Mouse (Mus musculus): ENCODE results near the gene Guca2a. TPM values are rescaled to one million over a fixed set of nuclear protein-coding genes. Genes with fewer than 3 reads are reported as not detected.

The Guca2a gene
- 50.8 and 60.3 TPM in 2 replicates for polyA plus RNA-seq (2014; fragmentation: Nextera tagmentation; extraction: Ambion mirVana)

DNA sequence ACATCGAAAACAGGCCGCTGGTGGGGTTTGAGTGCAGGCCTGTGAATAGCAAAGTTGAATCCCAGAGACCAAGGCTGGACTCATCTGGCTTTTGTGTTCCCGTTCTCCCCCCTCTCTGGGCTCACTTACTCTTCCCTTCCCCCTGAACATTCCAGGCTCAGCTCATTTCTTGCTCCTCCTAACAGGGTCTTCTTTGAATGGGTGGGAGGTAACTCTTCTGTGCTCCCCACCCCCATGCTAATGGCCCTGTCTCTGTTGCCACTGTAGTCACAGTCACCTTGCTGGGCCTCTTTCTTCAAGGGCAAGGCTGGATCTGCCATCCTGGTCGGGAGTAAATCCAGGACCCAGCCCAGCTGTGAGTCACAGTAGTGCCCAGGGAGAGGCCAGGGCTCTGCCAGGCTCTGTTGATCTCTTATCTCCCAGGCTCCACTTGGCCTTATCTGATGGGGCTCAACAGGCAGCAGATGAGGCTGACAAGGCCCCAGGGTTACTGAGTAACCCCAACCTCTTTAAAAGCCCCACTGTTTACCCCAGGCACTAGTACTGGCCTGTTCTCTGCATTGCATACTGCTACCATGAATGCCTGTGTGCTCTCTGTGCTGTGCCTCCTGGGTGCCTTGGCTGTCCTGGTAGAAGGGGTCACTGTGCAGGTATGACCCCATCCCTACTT is at the start of gene Guca2a:
Gene Guca2a (plus strand): TSS at position 529 of the 670 bp plus-strand sequence.
- H3K27me3 ChIP-seq (replicated peaks; ENCODE audit: control insufficient read depth, insufficient read depth, low read length), result no peaks in the 10 kb centered on the region
- H3K36me3 ChIP-seq (ENCODE audit: control insufficient read depth, insufficient read depth, low read length), result no peaks in the 10 kb centered on the region
- no peaks in the 10 kb centered on the region for H3K9me3 ChIP-seq (ENCODE audit: control insufficient read depth, low read length)
- WGBS, result 67% methylated on average over 4 of the region's 4 CpGs
- H3K9ac ChIP-seq (ENCODE audit: low read length), result no peak within 1 kb of the TSS
- DNase-seq (ENCODE audit: low spot score) (no peak), ATAC-seq (replicated peaks; ENCODE audit: low FRiP score, low TSS enrichment, low read depth) (no peak; the same call in 1 of the 2 replicates)
- H3K4me3 ChIP-seq (ENCODE audit: low read depth, low read length), result no peak within 1 kb of the TSS
- no peak within 1 kb of the TSS for H3K27ac ChIP-seq (ENCODE audit: low read depth)
- H3K4me2 ChIP-seq (ENCODE audit: low read length), result no peak within 1 kb of the TSS
- H3K4me1 ChIP-seq (replicated peaks; ENCODE audit: control insufficient read depth, insufficient read depth, low read length), result no peaks in the 10 kb centered on the region

DNA sequence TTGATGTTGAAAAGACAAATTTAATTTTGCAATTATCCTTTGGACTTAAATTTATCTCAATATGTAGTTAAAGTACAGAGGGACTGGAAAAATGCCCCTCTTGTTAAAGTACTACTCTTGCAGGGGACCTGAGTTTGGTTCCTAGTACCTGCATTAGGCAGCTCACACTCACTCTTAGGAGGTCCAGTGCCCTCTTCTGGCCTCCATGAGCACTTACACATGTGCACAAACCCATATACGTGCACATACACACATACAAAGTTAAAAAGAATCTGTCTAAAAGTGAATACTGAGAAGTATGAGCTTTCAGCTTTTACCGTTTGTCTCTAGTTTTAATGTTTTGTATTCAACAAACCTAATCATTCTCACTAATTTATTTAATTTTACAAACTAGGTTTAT is 49.5 kb upstream of the Guca2a start:
- DNase-seq (ENCODE audit: low spot score) (no peak), ATAC-seq (replicated peaks; ENCODE audit: low FRiP score, low TSS enrichment, low read depth) (no peak)
- no peak overlapping the region for H3K27ac ChIP-seq (ENCODE audit: low read depth)
- no peaks in the 10 kb centered on the region for H3K4me1 ChIP-seq (replicated peaks; ENCODE audit: control insufficient read depth, insufficient read depth, low read length)
- H3K36me3 ChIP-seq (ENCODE audit: control insufficient read depth, insufficient read depth, low read length), result peaks cover 24% of the 10 kb centered on the region
- H3K9me3 ChIP-seq (ENCODE audit: control insufficient read depth, low read length), result no peaks in the 10 kb centered on the region
- 96% methylated on average over 2 of the region's 2 CpGs for WGBS
- no peak overlapping the region for H3K4me2 ChIP-seq (ENCODE audit: low read length)
- H3K9ac ChIP-seq (ENCODE audit: low read length), result no peak overlapping the region
- H3K4me3 ChIP-seq (ENCODE audit: low read depth, low read length), result no peak overlapping the region
- H3K27me3 ChIP-seq (replicated peaks; ENCODE audit: control insufficient read depth, insufficient read depth, low read length), result no peaks in the 10 kb centered on the region

DNA sequence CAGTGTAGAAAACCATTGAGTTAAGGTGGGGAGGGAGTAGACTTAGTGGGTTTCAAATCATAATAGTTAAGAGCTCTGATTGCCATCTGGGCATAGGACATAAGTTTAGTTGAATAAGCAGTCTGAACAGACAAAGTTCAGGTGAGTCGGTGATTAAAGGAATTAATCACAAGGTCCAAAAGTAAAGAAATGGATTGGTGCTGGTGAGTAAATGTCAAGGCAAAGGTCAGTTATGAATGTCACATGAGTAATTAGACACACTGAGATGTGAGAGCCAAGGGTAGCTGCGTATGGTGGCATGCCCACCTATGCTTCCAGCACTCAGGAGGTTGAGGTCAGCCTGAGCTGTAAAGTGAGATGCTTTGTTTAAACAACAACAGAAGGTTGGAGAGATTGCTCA is 48.1 kb upstream of the Guca2a start:
- no peak overlapping the region for H3K27ac ChIP-seq (ENCODE audit: low read depth)
- ATAC-seq (replicated peaks; ENCODE audit: low FRiP score, low TSS enrichment, low read depth) (no peak), DNase-seq (ENCODE audit: low spot score) (no peak)
- no peaks in the 10 kb centered on the region for H3K4me1 ChIP-seq (replicated peaks; ENCODE audit: control insufficient read depth, insufficient read depth, low read length)
- no peaks in the 10 kb centered on the region for H3K9me3 ChIP-seq (ENCODE audit: control insufficient read depth, low read length)
- H3K27me3 ChIP-seq (replicated peaks; ENCODE audit: control insufficient read depth, insufficient read depth, low read length), result no peaks in the 10 kb centered on the region
- no peak overlapping the region for H3K4me3 ChIP-seq (ENCODE audit: low read depth, low read length)
- H3K36me3 ChIP-seq (ENCODE audit: control insufficient read depth, insufficient read depth, low read length), result peaks cover 24% of the 10 kb centered on the region
- WGBS, result 85% methylated on average over 2 of the region's 2 CpGs
- no peak overlapping the region for H3K9ac ChIP-seq (ENCODE audit: low read length)
- H3K4me2 ChIP-seq (ENCODE audit: low read length), result no peak overlapping the region

DNA sequence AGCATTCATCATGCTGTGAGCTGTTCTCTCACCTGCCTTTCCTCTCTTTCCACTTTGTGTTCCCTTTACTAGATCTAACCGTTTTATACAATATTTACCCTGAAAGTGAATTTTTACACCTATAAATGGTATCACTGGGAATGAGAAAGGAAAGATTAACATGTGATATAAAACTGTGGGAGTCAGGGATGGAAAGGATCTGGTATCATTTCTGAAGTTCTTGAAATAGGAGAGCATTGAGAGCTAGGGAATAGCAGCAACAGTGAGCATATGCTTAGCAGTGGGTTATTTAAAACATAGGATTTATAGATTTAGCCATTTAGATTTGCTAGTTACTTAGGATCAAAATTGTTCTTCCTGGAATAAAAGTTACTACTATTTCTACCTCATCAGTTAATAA is 47.5 kb upstream of the Guca2a start:
- no peak overlapping the region for H3K27ac ChIP-seq (ENCODE audit: low read depth)
- ATAC-seq (replicated peaks; ENCODE audit: low FRiP score, low TSS enrichment, low read depth), result no peak

DNA sequence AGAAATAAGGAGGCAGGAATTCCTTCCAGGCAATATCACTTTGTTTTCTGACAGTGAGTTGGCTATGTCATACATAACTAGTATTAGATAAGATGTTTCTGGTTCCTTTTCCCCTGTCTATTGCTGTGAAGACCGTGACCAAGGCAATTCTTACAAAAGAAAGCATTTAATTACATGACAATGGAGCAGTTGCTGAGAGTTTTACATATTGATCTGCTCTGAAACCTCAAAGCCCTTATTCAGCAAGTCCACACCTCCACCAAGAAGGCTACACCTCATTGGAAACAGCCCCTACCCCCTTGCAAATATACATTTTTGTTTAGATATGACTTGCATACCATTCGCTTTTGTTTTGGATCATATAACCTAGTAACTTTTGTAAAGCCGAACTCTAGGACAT is 45.0 kb upstream of the Guca2a start:
- H3K27me3 ChIP-seq (replicated peaks; ENCODE audit: control insufficient read depth, insufficient read depth, low read length), result no peaks in the 10 kb centered on the region
- WGBS, result 88% methylated on average over 3 of the region's 3 CpGs

More for the DNA sequence above, 47.5 kb upstream of the Guca2a start:
- WGBS, result 69% methylated on average over 1 of the region's 1 CpGs
- Histone ChIP-seq H3K9me3 (ENCODE audit: control insufficient read depth, low read length) (no peaks in the 10 kb centered on the region), H3K4me1 (replicated peaks; ENCODE audit: control insufficient read depth, insufficient read depth, low read length) (no peaks in the 10 kb centered on the region), H3K4me3 (ENCODE audit: low read depth, low read length) (no peak overlapping the region), H3K9ac (ENCODE audit: low read length) (no peak overlapping the region), H3K27me3 (replicated peaks; ENCODE audit: control insufficient read depth, insufficient read depth, low read length) (no peaks in the 10 kb centered on the region), H3K36me3 (ENCODE audit: control insufficient read depth, insufficient read depth, low read length) (peaks cover 24% of the 10 kb centered on the region), H3K4me2 (ENCODE audit: low read length) (no peak overlapping the region)
- no peak for DNase-seq (ENCODE audit: low spot score)

DNA sequence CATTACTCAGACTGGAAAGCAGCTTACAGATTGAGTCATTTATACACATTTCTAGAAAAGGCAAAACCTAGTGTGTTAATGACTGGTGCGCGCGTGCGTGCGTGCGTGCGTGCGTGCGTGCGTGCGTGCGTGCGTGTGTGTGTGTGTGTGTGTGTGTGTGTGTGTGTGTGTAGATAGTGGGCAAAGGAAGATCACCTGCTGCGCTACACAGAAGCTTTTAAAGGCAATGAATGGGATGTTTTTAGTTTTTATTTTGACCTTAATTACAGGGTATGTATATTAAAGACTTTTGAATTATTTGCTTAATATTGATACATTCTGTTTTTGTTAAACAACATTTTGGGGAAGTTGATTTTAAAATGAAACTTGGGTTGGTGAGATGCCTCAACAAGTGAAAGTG is 43.2 kb upstream of the Guca2a start:
- H3K9me3 ChIP-seq (ENCODE audit: control insufficient read depth, low read length), result no peaks in the 10 kb centered on the region
- H3K4me3 ChIP-seq (ENCODE audit: low read depth, low read length), result no peak overlapping the region
- H3K27ac ChIP-seq (ENCODE audit: low read depth), result no peak overlapping the region
- H3K9ac ChIP-seq (ENCODE audit: low read length), result no peak overlapping the region
- no peaks in the 10 kb centered on the region for H3K27me3 ChIP-seq (replicated peaks; ENCODE audit: control insufficient read depth, insufficient read depth, low read length)
- 94% methylated on average over 14 of the region's 14 CpGs for WGBS
- no peak overlapping the region for H3K4me2 ChIP-seq (ENCODE audit: low read length)
- H3K36me3 ChIP-seq (ENCODE audit: control insufficient read depth, insufficient read depth, low read length), result no peaks in the 10 kb centered on the region
- DNase-seq (ENCODE audit: low spot score), result no peak
- no peaks in the 10 kb centered on the region for H3K4me1 ChIP-seq (replicated peaks; ENCODE audit: control insufficient read depth, insufficient read depth, low read length)
- no peak for ATAC-seq (replicated peaks; ENCODE audit: low FRiP score, low TSS enrichment, low read depth)

More for the DNA sequence above, 45.0 kb upstream of the Guca2a start:
- Histone ChIP-seq H3K36me3 (ENCODE audit: control insufficient read depth, insufficient read depth, low read length) (peaks cover 7% of the 10 kb centered on the region; the same call in 1 of the 2 replicates), H3K4me2 (ENCODE audit: low read length) (no peak overlapping the region), H3K27ac (ENCODE audit: low read depth) (no peak overlapping the region), H3K9ac (ENCODE audit: low read length) (no peak overlapping the region), H3K4me1 (replicated peaks; ENCODE audit: control insufficient read depth, insufficient read depth, low read length) (no peaks in the 10 kb centered on the region), H3K9me3 (ENCODE audit: control insufficient read depth, low read length) (no peaks in the 10 kb centered on the region), H3K4me3 (ENCODE audit: low read depth, low read length) (no peak overlapping the region)
- ATAC-seq (replicated peaks; ENCODE audit: low FRiP score, low TSS enrichment, low read depth) (no peak), DNase-seq (ENCODE audit: low spot score) (no peak)

DNA sequence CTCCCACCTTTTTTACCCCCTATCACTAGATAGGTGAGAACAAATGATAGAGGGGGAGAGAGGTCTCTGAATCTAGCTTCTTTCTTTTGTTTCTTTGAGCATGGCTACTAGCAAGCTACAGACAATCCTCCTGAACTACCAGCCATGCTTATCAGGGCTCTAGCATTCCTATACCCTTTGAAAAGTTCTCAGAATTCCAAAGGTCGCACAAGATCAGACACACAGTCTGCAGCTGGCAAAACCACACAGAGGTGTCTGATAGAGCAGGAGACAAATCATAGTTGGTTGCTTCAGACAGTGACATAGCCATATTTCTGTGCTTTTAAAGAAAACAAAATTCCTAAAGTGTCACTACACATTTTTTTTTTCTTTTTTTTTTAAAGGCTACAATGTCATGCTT is 37.9 kb upstream of the Guca2a start:
- Histone ChIP-seq H3K36me3 (ENCODE audit: control insufficient read depth, insufficient read depth, low read length) (peaks cover 12% of the 10 kb centered on the region; the same call in 1 of the 2 replicates), H3K27me3 (replicated peaks; ENCODE audit: control insufficient read depth, insufficient read depth, low read length) (no peaks in the 10 kb centered on the region), H3K27ac (ENCODE audit: low read depth) (no peak overlapping the region), H3K4me2 (ENCODE audit: low read length) (no peak overlapping the region), H3K4me1 (replicated peaks; ENCODE audit: control insufficient read depth, insufficient read depth, low read length) (no peaks in the 10 kb centered on the region), H3K9me3 (ENCODE audit: control insufficient read depth, low read length) (no peaks in the 10 kb centered on the region), H3K4me3 (ENCODE audit: low read depth, low read length) (no peak overlapping the region), H3K9ac (ENCODE audit: low read length) (no peak overlapping the region)
- DNase-seq (ENCODE audit: low spot score) (no peak), ATAC-seq (replicated peaks; ENCODE audit: low FRiP score, low TSS enrichment, low read depth) (no peak)
- WGBS, result 34% methylated on average over 1 of the region's 1 CpGs

DNA sequence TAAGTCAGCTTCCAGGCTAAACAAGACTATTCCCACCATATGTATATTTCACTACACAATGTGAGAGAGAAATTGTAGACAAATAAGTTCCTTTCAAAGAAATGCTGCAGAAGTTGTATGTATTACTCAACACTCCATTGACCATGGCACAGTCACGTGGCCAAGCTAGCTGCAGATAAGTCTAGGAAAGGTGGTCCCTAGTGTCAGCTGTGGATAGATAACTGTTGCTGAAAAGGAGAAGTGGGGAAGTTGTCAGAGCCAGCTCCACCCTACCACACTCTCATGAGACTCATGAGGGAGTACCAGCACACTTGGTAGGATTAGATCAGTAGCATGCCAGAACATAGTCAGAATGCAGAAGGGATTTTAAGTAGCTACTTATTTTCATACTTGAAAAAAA is 28.0 kb upstream of the Guca2a start:
- Histone ChIP-seq H3K9ac (ENCODE audit: low read length) (no peak overlapping the region), H3K9me3 (ENCODE audit: control insufficient read depth, low read length) (no peaks in the 10 kb centered on the region), H3K4me1 (replicated peaks; ENCODE audit: control insufficient read depth, insufficient read depth, low read length) (no peaks in the 10 kb centered on the region), H3K27me3 (replicated peaks; ENCODE audit: control insufficient read depth, insufficient read depth, low read length) (no peaks in the 10 kb centered on the region), H3K4me3 (ENCODE audit: low read depth, low read length) (no peak overlapping the region), H3K27ac (ENCODE audit: low read depth) (no peak overlapping the region), H3K4me2 (ENCODE audit: low read length) (no peak overlapping the region), H3K36me3 (ENCODE audit: control insufficient read depth, insufficient read depth, low read length) (peaks cover 9% of the 10 kb centered on the region; the same call in 1 of the 2 replicates)
- no peak for ATAC-seq (replicated peaks; ENCODE audit: low FRiP score, low TSS enrichment, low read depth)
- WGBS, result 90% methylated on average over 1 of the region's 1 CpGs
- DNase-seq (ENCODE audit: low spot score), result no peak

DNA sequence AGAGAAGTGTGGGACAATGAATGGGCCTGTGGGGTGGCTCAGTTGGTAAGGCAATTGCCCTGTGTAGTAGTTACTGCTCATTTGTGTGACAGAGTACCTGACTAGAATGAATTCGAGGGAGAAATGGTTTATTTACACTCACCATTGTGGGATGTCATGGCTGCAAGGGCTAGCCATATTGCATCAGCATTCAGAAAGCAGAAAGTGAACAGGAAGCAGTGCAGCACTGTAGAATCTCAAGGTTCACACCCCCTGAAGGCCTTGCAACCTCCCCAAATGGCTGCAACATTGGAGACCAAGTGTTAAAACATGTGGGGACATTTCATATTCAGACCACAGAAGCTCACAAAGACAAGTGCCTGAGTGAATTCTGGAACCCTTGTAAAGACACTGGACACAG is 23.4 kb upstream of the Guca2a start:
- WGBS, result 25% methylated on average over 1 of the region's 1 CpGs
- ATAC-seq (replicated peaks; ENCODE audit: low FRiP score, low TSS enrichment, low read depth) (no peak), DNase-seq (ENCODE audit: low spot score) (no peak)

More for the DNA sequence above, 23.4 kb upstream of the Guca2a start:
- H3K9ac ChIP-seq (ENCODE audit: low read length), result no peak overlapping the region
- H3K4me1 ChIP-seq (replicated peaks; ENCODE audit: control insufficient read depth, insufficient read depth, low read length), result no peaks in the 10 kb centered on the region
- no peaks in the 10 kb centered on the region for H3K9me3 ChIP-seq (ENCODE audit: control insufficient read depth, low read length)
- no peak overlapping the region for H3K4me2 ChIP-seq (ENCODE audit: low read length)
- H3K27me3 ChIP-seq (replicated peaks; ENCODE audit: control insufficient read depth, insufficient read depth, low read length), result no peaks in the 10 kb centered on the region
- peaks cover 9% of the 10 kb centered on the region; the same call in 1 of the 2 replicates for H3K36me3 ChIP-seq (ENCODE audit: control insufficient read depth, insufficient read depth, low read length)
- H3K27ac ChIP-seq (ENCODE audit: low read depth), result no peak overlapping the region
- H3K4me3 ChIP-seq (ENCODE audit: low read depth, low read length), result no peak overlapping the region
